Mouse (Mus musculus) stomach, postnatal 0 days (tissue): ENCODE data around the gene H2-Aa. TPM values are rescaled to one million over a fixed set of nuclear protein-coding genes. Genes with fewer than 3 reads are reported as not detected.

Experiments
- ATAC-seq: fragments of 200-750 bp; cut with Nextera tagmentation; 2 replicates; pipeline ENCODE4 v1.8.0; 2017; ENCODE audit not compliant: low FRiP score, low TSS enrichment
- DNase-seq: peaks from one replicate; pipeline ENCODE4 v3.0.0-alpha.2; 2016; ENCODE audit warnings: low spot score
- H3K27ac ChIP-seq: fragments of 300-500 bp; sonication (generic); replicated peaks from 2 replicates; pipeline ENCODE4 v1.5.1; 2014; ENCODE audit warnings: mild to moderate bottlenecking, control low read depth
- H3K27me3 ChIP-seq: fragments of 300-500 bp; sonication (generic); 2 replicates; pipeline ENCODE4 v1.6.1; 2014; ENCODE audit warnings: low read length; ENCODE audit not compliant: control insufficient read depth, insufficient read depth
- H3K36me3 ChIP-seq: fragments of 300-500 bp; sonication (generic); 2 replicates; pipeline ENCODE4 v1.6.1; 2014; ENCODE audit warnings: low read length, mixed read lengths; ENCODE audit not compliant: control insufficient read depth, insufficient read depth
- H3K4me1 ChIP-seq: fragments of 300-500 bp; sonication (generic); replicated peaks from 2 replicates; pipeline ENCODE4 v1.6.1; 2014; ENCODE audit warnings: antibody characterized with exemption; ENCODE audit not compliant: control insufficient read depth, insufficient read depth
- H3K4me2 ChIP-seq: fragments of 300-500 bp; sonication (generic); replicated peaks from 2 replicates; pipeline ENCODE4 v1.6.1; 2014; ENCODE audit warnings: low read depth, mild to moderate bottlenecking, control low read depth, moderate library complexity
- H3K4me3 ChIP-seq: fragments of 300-500 bp; sonication (generic); 2 replicates; pipeline ENCODE4 v1.5.1; 2014; ENCODE audit warnings: low read depth, low read length, control low read depth
- H3K9ac ChIP-seq: fragments of 300-500 bp; sonication (generic); 2 replicates; pipeline ENCODE4 v1.6.1; 2014; ENCODE audit warnings: mild to moderate bottlenecking, low read length, control low read depth, mixed read lengths
- H3K9me3 ChIP-seq: fragments of 300-500 bp; sonication (generic); 2 replicates; pipeline ENCODE4 v1.6.1; 2016; ENCODE audit warnings: low read length; ENCODE audit not compliant: control insufficient read depth
- CTCF ChIP-seq: IDR thresholded peaks from 2 replicates; pipeline ENCODE4 v1.5.1; 2016; ENCODE audit warnings: antibody characterized with exemption, low read depth, mild to moderate bottlenecking, moderate library complexity
- EP300 ChIP-seq: optimal IDR thresholded peaks from 2 replicates; pipeline ENCODE3; 2016; ENCODE audit warnings: antibody characterized with exemption
- WGBS: fragments of 180-500 bp; shearing (Covaris S2); extraction: QIAGEN DNeasy Blood & Tissue Kit; methylation state at CpG from one replicate; pipeline ENCODE4 v1.1.7; 2014; 5-methylcytosine and 5-hydroxymethylcytosine counted together
- polyA plus RNA-seq: library from polyadenylated mRNA; unstranded; fragments of >200 nt; fragmentation: Nextera tagmentation; extraction: Ambion mirVana; gene quantifications from 2 replicates; pipeline ENCODE4 v1.2.1, GENCODE M21; 2015

H2-Aa gene
- 6.8 and 8.2 TPM in 2 replicates for polyA plus RNA-seq

GRCm38 (mm10) chr17:34287648-34288047 is at the start of gene H2-Aa:
Gene H2-Aa, minus strand, starts transcription at chr17:34287823.
- no peaks in the 10 kb centered on the region for H3K36me3 ChIP-seq
- no peaks in the 10 kb centered on the region for H3K27me3 ChIP-seq
- H3K9me3 ChIP-seq = no peaks in the 10 kb centered on the region
- H3K4me1 ChIP-seq = no peaks in the 10 kb centered on the region
- TF ChIP-seq EP300 = no peak
- no peak for TF ChIP-seq CTCF
- H3K27ac ChIP-seq = no peak within 1 kb of the TSS
- DNase-seq (peak; percentile 71), ATAC-seq (peak; percentile 82)
- no peak within 1 kb of the TSS for H3K4me3 ChIP-seq
- 14% methylated on average over 8 of the region's 8 CpGs for WGBS
- no peak within 1 kb of the TSS for H3K9ac ChIP-seq
- H3K4me2 ChIP-seq = no peak within 1 kb of the TSS

- 93% methylated on average over 1 of the region's 1 CpGs for WGBS
- no peak for ATAC-seq
- TF ChIP-seq CTCF (no peak), EP300 (no peak)
Measured at GRCm38 (mm10) chr17:34331200-34331599, 43.6 kb upstream of the H2-Aa start.

GRCm38 (mm10) chr17:34329807-34330206 is 42.2 kb upstream of the H2-Aa start:
- Histone ChIP-seq H3K36me3 (no peaks in the 10 kb centered on the region), H3K9me3 (no peaks in the 10 kb centered on the region), H3K27ac (no peak overlapping the region), H3K4me3 (no peak overlapping the region), H3K27me3 (no peaks in the 10 kb centered on the region), H3K4me2 (no peak overlapping the region), H3K4me1 (no peaks in the 10 kb centered on the region), H3K9ac (no peak overlapping the region)
- 76% methylated on average over 2 of the region's 2 CpGs for WGBS
- TF ChIP-seq EP300 = no peak
- TF ChIP-seq CTCF = no peak
- no peak for DNase-seq
- no peak for ATAC-seq

More at GRCm38 (mm10) chr17:34331200-34331599, 43.6 kb upstream of the H2-Aa start:
- no peak for DNase-seq
- Histone ChIP-seq H3K27ac (no peak overlapping the region), H3K4me1 (no peaks in the 10 kb centered on the region), H3K36me3 (no peaks in the 10 kb centered on the region), H3K4me2 (no peak overlapping the region), H3K4me3 (no peak overlapping the region), H3K9me3 (no peaks in the 10 kb centered on the region), H3K27me3 (no peaks in the 10 kb centered on the region), H3K9ac (no peak overlapping the region)

- no peaks in the 10 kb centered on the region for H3K4me1 ChIP-seq
- no peak for DNase-seq
- H3K27me3 ChIP-seq = no peaks in the 10 kb centered on the region
- H3K4me3 ChIP-seq = no peak overlapping the region
- H3K4me2 ChIP-seq = no peak overlapping the region
- no peaks in the 10 kb centered on the region for H3K9me3 ChIP-seq
- no peaks in the 10 kb centered on the region for H3K36me3 ChIP-seq
- no peak for ATAC-seq
- H3K27ac ChIP-seq = no peak overlapping the region
- H3K9ac ChIP-seq = no peak overlapping the region
- 71% methylated on average over 3 of the region's 3 CpGs for WGBS
- TF ChIP-seq EP300 (no peak), CTCF (no peak)
Measured at GRCm38 (mm10) chr17:34326373-34326772, 38.8 kb upstream of the H2-Aa start.

GRCm38 (mm10) chr17:34325436-34325835 is 37.8 kb upstream of the H2-Aa start, which contains the start of gene H2-Eb2:
Gene H2-Eb2, plus strand, starts transcription at chr17:34325665.
- ATAC-seq (no peak), DNase-seq (no peak)
- H3K4me2 ChIP-seq = no peak within 1 kb of the TSS
- TF ChIP-seq EP300 = no peak
- no peak for TF ChIP-seq CTCF
- 43% methylated on average over 4 of the region's 4 CpGs for WGBS
- H3K9ac ChIP-seq = no peak within 1 kb of the TSS
- H3K36me3 ChIP-seq = no peaks in the 10 kb centered on the region
- H3K27ac ChIP-seq = no peak within 1 kb of the TSS
- H3K9me3 ChIP-seq = no peaks in the 10 kb centered on the region
- no peaks in the 10 kb centered on the region for H3K27me3 ChIP-seq
- no peak within 1 kb of the TSS for H3K4me3 ChIP-seq
- no peaks in the 10 kb centered on the region for H3K4me1 ChIP-seq

GRCm38 (mm10) chr17:34317275-34317674 is 29.7 kb upstream of the H2-Aa start:
- Histone ChIP-seq H3K4me2 (no peak overlapping the region), H3K27ac (no peak overlapping the region), H3K4me3 (no peak overlapping the region), H3K9ac (no peak overlapping the region), H3K27me3 (no peaks in the 10 kb centered on the region), H3K36me3 (no peaks in the 10 kb centered on the region), H3K9me3 (no peaks in the 10 kb centered on the region), H3K4me1 (no peaks in the 10 kb centered on the region)
- DNase-seq (no peak), ATAC-seq (no peak)
- TF ChIP-seq CTCF (no peak), EP300 (no peak)
- 40% methylated on average over 2 of the region's 2 CpGs for WGBS
